Mouse (Mus musculus): ENCODE measurements at regions not wholly inside any gene's neighbourhood (a gene's known extent, or its start where the extent isn't known, plus 50 kb on each side); places are given as distances from the start of the nearest gene placed in this dataset.

- DNase-seq, result no peak
Measured at GRCm38 (mm10) chr3:129450671-129451070, 81.5 kb upstream of the Elovl6 start.

GRCm38 (mm10) chr3:129470088-129470487 is 62.1 kb upstream of the Elovl6 start:
- no peak for DNase-seq

DNA sequence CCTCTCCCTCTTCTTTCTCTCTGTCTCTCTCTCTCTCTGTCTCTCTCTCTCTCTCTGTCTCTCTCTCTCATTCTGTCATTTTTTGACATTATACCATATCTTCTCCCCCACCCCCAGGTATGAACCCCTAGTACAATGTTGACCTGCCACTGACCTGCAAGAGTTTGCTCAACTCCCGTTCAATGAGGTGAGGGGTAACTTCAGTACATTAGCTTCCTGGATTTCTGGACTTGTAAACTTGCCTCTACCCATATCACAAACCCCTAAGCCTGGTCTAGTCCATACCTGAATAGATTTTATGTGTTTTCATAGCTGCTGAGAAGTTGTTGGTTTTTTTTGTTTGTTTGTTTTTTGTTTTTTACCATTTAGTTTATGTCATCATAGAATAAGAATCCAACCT is 60.8 kb upstream of the Elovl6 start:
- no peak for DNase-seq

GRCm38 (mm10) chr3:129472008-129472407 is 60.1 kb upstream of the Elovl6 start:
- DNase-seq, result no peak

DNA sequence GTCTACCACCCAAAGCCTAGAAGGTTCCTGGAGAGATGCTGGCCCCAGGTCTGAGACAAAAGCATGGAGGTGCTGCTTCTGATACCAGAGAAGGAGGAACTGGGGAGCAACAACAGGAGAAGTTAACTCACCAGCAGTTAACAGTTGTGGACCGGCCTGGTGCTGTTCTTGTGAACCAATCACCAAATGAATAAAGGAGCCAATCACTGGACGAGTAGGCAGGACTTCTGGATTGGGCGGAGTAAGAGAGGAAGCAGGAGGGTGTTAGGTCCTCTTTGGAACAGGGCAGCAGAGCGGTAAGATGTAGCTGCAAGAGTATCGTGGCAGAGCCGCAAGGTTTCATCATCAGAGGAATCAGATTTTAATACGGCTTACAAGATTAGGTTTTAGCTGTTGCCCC is 57.7 kb upstream of the Elovl6 start:
- DNase-seq, result no peak

DNA sequence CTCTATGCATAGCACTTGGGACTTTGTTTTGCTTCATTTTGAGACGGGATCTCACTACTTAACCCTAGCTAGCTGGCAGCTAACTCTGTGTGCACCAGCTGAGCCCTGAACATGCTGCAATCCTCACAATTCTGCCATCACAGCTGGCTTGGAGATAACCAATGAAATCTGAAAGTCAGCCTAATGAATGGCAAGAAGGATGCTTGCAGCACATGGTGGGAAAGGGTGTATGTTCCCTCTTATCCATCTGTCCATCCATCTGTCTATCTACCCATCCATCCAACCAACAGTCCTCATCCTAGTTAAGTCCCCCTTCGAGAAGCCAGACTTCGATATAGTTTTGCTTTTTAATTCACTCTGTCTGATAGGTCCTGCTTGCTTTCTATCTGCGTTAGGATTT is 55.9 kb upstream of the Elovl6 start:
- no peak for DNase-seq

DNA sequence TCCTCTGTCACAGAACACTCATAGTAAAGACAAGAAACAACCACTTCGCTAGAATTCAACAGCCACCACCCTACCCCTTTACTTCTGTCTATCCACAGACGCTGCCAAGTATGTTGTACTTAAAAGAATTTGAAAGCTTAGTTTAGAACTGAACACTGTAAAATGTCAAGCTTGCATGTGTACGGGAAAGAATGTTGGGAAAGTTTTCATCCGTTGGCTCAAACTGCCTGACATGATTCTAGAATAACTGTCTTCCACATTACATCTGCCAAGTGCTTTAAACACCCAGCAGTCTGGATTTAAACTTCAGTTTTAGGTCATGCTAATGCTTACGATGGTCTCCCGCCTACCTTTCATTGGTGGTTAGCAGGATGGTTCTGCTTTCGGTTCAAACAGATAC is 54.1 kb upstream of the Elovl6 start:
- no peak for DNase-seq

GRCm38 (mm10) chr3:129481293-129481692 is 50.9 kb upstream of the Elovl6 start:
- DNase-seq, result no peak

Data from cerebellum, adult 11 months (tissue).